Mouse (Mus musculus) leukemia stem cell, adult 10-12 weeks (primary cell): Measurements from ENCODE around the gene Gm21209. TPM values are rescaled to one million over a fixed set of nuclear protein-coding genes. Genes with fewer than 3 reads are reported as not detected.

Source experiments
- polyA plus RNA-seq: library from polyadenylated mRNA; stranded (reverse); fragments of >175 nt; gene quantifications from 2 replicates; pipeline ENCODE4 v1.2.3, GENCODE M21; 2012; ENCODE audit warnings: low replicate concordance

The Gm21209 gene
- polyA plus RNA-seq = not detected in 2 replicates

DNA sequence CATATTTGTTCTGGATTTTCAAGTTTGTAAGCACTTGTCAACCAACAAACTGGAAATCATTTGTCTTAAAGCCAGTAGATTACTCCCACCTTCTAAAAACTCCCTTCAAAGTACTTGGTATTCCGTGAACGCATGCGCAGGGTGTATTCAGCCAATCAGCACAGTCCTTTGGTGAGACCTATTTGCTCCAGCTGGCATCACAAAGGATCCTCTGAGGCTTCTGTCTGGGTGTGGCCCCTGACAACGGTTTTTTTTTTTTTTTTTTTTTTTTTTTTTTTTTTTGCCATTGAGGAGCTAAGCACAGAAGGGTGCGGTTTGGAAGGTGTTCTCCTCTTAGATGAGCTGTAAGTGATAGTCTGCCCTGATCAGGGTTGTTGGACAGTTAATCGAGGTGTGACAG is at the start of gene Gm21209:
Gene Gm21209, plus strand, starts transcription at position 301 of the 400 bp plus-strand sequence.

